Mouse (Mus musculus): Measurements from ENCODE around the gene Sergef.
A peak's percentile ranks its signal among the peaks of the same experiment; 100 is the strongest.

The Sergef gene

GRCm38 (mm10) chr7:46615256-46615977, 24.2 kb downstream of the Sergef start:
- DNase-seq (ENCODE audit: low spot score), result no peak

- DNase-seq (ENCODE audit: low spot score), result no peak
Observed at GRCm38 (mm10) chr7:46614263-46614662, 25.3 kb downstream of the Sergef start.

- DNase-seq (ENCODE audit: low spot score), result no peak
Observed at GRCm38 (mm10) chr7:46613091-46613490, 26.5 kb downstream of the Sergef start.

- DNase-seq (ENCODE audit: low spot score), result no peak
Observed at GRCm38 (mm10) chr7:46612421-46612937, 27.1 kb downstream of the Sergef start.

DNA sequence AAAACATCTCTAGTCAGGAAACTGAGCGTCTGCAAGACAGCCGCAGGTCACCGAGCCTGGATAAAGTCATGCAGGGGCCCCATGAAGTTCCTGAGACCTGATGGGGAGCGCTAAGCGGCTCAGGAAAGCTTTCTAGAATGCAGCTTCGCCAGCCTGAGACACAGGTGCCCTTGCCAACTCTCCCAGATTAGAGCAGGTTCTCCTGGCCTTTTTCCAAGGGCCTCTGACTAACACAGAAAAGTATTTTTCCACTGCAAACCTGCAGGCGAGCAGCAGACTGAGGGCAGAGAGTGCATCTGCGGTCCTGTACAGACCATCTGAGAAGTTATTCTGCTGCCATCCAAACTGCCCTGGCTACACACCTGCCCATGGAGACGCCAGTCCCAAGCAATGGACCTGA, 27.6 kb downstream of the Sergef start:
- peak; percentile 17 for DNase-seq (ENCODE audit: low spot score)

DNA sequence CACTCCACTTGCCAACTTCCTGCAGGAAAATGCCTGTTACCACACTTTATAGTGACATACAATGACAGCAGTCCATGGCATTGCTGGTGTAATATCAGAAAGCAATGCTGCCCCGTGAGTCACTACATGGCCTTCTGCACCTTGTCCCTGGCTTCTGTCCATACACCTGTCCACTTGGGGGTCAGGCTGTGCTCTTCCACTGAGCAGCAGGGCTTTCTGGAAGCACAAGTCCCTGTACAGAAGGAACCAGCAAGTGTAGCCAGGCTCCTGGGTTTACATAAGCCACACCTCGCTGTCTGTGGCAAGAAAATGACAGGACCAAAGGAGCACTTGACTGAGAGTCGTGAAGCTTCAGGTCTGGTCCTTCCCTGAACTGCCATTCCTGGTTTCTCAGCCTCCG, 30.3 kb downstream of the Sergef start:
- DNase-seq (ENCODE audit: low spot score), result no peak

- peak; percentile 43 for DNase-seq (ENCODE audit: low spot score)
Observed at GRCm38 (mm10) chr7:46607428-46608055, 32.1 kb downstream of the Sergef start.

GRCm38 (mm10) chr7:46607031-46607426, 32.6 kb downstream of the Sergef start:
- no peak for DNase-seq (ENCODE audit: low spot score)

GRCm38 (mm10) chr7:46606391-46607030, 33.1 kb downstream of the Sergef start:
- DNase-seq (ENCODE audit: low spot score), result peak; percentile 63

DNA sequence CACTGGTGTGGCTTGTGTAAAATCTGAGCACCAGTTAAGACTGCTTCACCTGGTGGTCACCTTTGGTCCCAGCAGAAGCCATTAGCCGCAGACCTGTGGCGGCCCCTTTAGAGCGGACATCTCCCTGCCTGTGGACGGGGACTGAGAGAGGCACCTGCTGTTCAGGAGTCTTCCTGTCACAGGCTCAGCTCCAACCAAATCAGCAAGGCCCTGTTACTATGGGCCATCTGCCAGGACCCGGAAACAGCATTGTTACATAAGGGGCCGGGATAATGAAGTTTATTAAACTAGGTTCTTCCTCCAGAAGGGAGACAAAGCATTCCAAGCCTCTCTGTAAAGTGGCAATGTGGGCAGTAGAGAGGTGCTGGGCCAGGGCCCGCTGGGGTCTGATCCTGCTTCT, 36.6 kb downstream of the Sergef start:
- no peak for DNase-seq (ENCODE audit: low spot score)

GRCm38 (mm10) chr7:46602079-46602478, 37.5 kb downstream of the Sergef start:
- no peak for DNase-seq (ENCODE audit: low spot score)

GRCm38 (mm10) chr7:46601097-46601496, 38.5 kb downstream of the Sergef start:
- no peak for DNase-seq (ENCODE audit: low spot score)

GRCm38 (mm10) chr7:46597006-46597405, 42.6 kb downstream of the Sergef start:
- no peak for DNase-seq (ENCODE audit: low spot score)

DNA sequence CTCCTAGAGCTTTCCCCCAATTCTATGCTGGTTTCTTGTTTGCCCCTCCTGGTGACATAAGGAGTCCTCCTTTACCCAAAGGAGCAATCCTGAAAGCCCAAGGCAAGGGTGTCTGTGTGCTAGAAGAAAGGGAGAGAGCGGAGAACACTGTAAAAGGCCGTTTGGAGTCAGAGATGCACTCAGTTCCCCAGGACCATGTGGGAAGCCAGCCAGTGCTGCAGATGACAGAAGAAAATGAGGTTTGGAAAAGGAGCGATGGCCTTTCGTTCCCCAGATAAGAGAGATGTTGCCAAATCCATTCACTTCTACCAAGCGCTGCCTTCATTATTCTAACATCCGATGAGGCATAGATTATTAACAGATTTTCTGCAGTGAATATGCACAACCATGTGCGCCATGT, 48.1 kb downstream of the Sergef start:
- DNase-seq (ENCODE audit: low spot score), result no peak

- no peak for DNase-seq (ENCODE audit: low spot score)
Observed at GRCm38 (mm10) chr7:46589181-46589580, 50.4 kb downstream of the Sergef start.

- no peak for DNase-seq (ENCODE audit: low spot score)
Observed at GRCm38 (mm10) chr7:46588005-46588404, 51.6 kb downstream of the Sergef start.

DNA sequence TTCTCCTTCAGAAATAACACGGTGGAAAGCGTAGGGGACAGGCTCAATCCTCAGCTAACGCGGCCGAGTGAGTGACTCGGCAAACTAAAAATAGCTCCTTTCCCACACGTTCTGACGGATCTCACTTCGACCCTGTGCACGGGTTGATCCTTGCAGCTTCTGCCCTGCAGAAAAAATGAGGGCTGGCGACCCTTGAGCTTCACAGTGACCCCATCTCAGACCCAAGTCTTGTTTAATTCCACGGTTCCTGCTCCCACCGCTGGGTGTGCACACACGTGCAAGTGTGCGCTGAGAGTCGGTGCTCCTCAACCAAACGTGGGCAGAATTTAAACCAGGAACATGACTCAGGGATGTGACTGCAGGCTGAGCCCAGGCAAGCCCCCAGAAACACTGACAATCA, 52.1 kb downstream of the Sergef start:
- DNase-seq (ENCODE audit: low spot score), result no peak

- no peak for DNase-seq (ENCODE audit: low spot score)
Observed at GRCm38 (mm10) chr7:46586621-46587216, 52.9 kb downstream of the Sergef start.

GRCm38 (mm10) chr7:46582750-46583149, 56.9 kb downstream of the Sergef start:
- no peak for DNase-seq (ENCODE audit: low spot score)

DNA sequence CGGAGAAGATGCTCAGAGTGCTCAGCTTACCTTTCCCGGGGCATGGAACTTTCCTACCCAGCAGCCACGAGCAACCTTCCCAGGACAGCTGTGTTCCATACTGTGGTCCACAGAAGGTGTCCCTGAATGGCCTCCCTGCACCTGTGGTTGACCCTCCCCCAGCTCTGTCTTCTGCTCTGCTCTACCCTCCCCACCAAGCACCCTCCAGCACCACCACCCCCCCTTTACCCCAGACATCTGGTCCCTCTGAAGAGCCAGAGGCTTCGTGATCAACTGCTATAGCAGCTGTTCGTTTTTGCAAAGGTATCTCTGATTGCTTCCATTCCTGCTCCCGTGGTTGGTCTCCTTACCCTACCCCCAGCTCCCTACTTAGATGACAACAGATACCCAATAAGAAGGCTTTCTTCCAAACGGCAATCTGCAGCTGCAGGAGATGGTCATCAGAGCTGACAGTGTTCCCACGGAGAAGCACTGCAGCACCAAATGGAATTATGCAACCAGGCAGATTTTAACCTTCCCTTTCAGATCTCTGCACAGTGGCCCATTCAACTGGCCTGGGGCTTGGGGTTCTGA, 58.2 kb downstream of the Sergef start:
- DNase-seq (ENCODE audit: low spot score), result no peak

DNA sequence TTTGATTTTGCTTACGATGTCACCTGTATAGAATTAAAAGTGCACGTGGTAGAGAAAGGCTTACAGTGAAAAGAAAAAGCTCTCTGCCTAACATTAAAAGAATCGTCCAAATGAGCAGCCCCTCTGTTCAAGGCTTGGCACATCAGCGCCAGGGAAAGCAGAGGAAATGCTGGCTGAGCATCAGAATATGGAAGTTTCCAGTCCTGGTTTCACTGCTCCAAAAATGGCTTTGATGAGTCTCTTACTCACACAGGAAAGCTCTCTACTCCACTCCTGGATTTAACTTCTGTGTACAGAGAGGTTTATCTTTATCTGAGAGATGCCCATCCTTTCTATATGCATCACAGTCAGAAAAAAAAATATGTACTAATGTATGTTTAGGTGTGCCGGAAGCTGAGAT, 61.5 kb downstream of the Sergef start:
- no peak for DNase-seq (ENCODE audit: low spot score)

DNA sequence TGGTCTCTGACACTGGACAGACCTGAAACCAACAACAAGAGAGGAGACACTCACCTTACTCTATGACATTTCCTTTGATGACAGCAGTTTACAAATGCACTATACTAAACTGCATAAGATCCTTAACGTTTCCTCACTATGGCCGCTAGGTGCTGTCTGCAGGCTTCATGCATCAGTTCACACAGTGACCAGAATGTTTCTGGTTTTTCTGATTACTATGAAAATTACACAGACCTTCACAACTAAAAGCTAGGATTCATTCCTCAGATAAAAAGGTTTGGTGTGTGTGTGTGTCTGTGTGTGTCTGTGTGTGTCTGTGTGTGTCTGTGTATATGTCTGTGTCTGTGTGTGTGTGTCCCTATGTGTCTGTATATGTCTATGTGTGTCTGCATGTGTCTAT, 63.7 kb downstream of the Sergef start:
- no peak for DNase-seq (ENCODE audit: low spot score)
